20 mouse cellular contexts compared by ENCODE assay signal in genomic region chr4:93675739-93676402, GRCm38 (mm10).
DNase-seq lines count a peak whose midpoint lies in the region; ATAC-seq and TF ChIP-seq lines count a peak whose summit lies in the region.
"Had no signal": no experiment of that assay in that cellular context is flagged by ENCODE, and none has a peak within 500 bp of the region (broad histone marks: within the 10 kb centered on the region; RNA-seq: fewer than 3 reads in every experiment).

No protein-coding gene starts in this region.

- H3K4me1 ChIP-seq in hindbrain, embryonic 12.5 days: no peaks in the 10 kb centered on the region
- H3K4me1 ChIP-seq in midbrain, postnatal 0 days (ENCODE audit: insufficient read depth, low read length): no peaks in the 10 kb centered on the region
- H3K4me1 ChIP-seq: embryonic facial prominence, embryonic 13.5 days; heart, embryonic 12.5 days; limb, embryonic 13.5 days; liver, embryonic 15.5 days had no signal

- H3K9ac ChIP-seq in hindbrain, embryonic 12.5 days: no peak overlapping the region
- no peak overlapping the region for H3K9ac ChIP-seq in midbrain, postnatal 0 days (replicated peaks; ENCODE audit: low read length, poor library complexity, severe bottlenecking)
- H3K9ac ChIP-seq: embryonic facial prominence, embryonic 13.5 days; heart, embryonic 12.5 days; limb, embryonic 13.5 days; liver, embryonic 15.5 days had no signal

- DNase-seq in cerebellum, postnatal 10 days: peak; percentile 57 to 72
- DNase-seq in cerebellum, adult 11 months: no peak
- DNase-seq in layer of hippocampus, postnatal 14 days (ENCODE audit: low spot score in 2 of 2): peak; percentile 7 to 18
- no peak for DNase-seq in layer of hippocampus, adult 9-11 months
- DNase-seq in midbrain, postnatal 0 days (ENCODE audit: low spot score): peak; percentile 70
- DNase-seq in right cerebral cortex, postnatal 10 days (ENCODE audit: low spot score in 2 of 2): no peak
- DNase-seq in thymus, postnatal 25 days: no peak
- DNase-seq: cerebellum, adult 11-12 months; heart, postnatal 36 days; lung, postnatal 10 days; right cerebral cortex, postnatal 25 days; thymus, postnatal 4 days had no signal

- 73% methylated on average over 6 of the region's 6 CpGs for WGBS in hindbrain, embryonic 12.5 days
- WGBS in midbrain, postnatal 0 days: 58% methylated on average over 6 of the region's 6 CpGs

- H3K27ac ChIP-seq in hindbrain, embryonic 12.5 days: no peak overlapping the region
- H3K27ac ChIP-seq in midbrain, postnatal 0 days (ENCODE audit: low read depth, low read length): no peak overlapping the region
- H3K27ac ChIP-seq: embryonic facial prominence, embryonic 13.5 days; limb, embryonic 13.5 days; liver, embryonic 15.5 days had no signal

- no peaks in the 10 kb centered on the region for H3K36me3 ChIP-seq in hindbrain, embryonic 12.5 days
- H3K36me3 ChIP-seq in midbrain, postnatal 0 days (ENCODE audit: insufficient read depth, low read length): no peaks in the 10 kb centered on the region
- H3K36me3 ChIP-seq: embryonic facial prominence, embryonic 13.5 days; G1E; heart, embryonic 12.5 days; limb, embryonic 13.5 days; liver, embryonic 15.5 days had no signal

- ATAC-seq in hindbrain, embryonic 12.5 days (ENCODE audit: low FRiP score): peak; percentile 50; the same call in 1 of the 2 replicates
- ATAC-seq in midbrain, postnatal 0 days (ENCODE audit: low FRiP score): no peak
- ATAC-seq: CD4-positive, CD25-positive, alpha-beta regulatory T cell, adult 4 months; intestine, postnatal 0 days had no signal

- no peaks in the 10 kb centered on the region for H3K9me3 ChIP-seq in hindbrain, embryonic 12.5 days (replicated peaks)
- no peaks in the 10 kb centered on the region for H3K9me3 ChIP-seq in midbrain, postnatal 0 days (ENCODE audit: low read length)
- H3K9me3 ChIP-seq: embryonic facial prominence, embryonic 13.5 days; G1E; heart, embryonic 12.5 days; limb, embryonic 13.5 days; liver, embryonic 15.5 days had no signal

- no peak overlapping the region for H3K4me3 ChIP-seq in hindbrain, embryonic 12.5 days
- H3K4me3 ChIP-seq in midbrain, postnatal 0 days (ENCODE audit: low read depth, low read length): no peak overlapping the region
- H3K4me3 ChIP-seq: embryonic facial prominence, embryonic 13.5 days; heart, embryonic 12.5 days; limb, embryonic 13.5 days; liver, embryonic 15.5 days had no signal

- no peaks in the 10 kb centered on the region for H3K27me3 ChIP-seq in hindbrain, embryonic 12.5 days
- no peaks in the 10 kb centered on the region for H3K27me3 ChIP-seq in midbrain, postnatal 0 days (ENCODE audit: insufficient read depth, low read length)
- H3K27me3 ChIP-seq: embryonic facial prominence, embryonic 13.5 days; heart, embryonic 12.5 days; limb, embryonic 13.5 days; liver, embryonic 15.5 days had no signal

- TF ChIP-seq CTCF in midbrain, postnatal 0 days (IDR thresholded peaks at IDR 0.05): no peak

- no peak overlapping the region for H3K4me2 ChIP-seq in hindbrain, embryonic 12.5 days (replicated peaks)
- H3K4me2 ChIP-seq in midbrain, postnatal 0 days (ENCODE audit: low read depth, low read length, poor library complexity, severe bottlenecking): no peak overlapping the region
- H3K4me2 ChIP-seq: embryonic facial prominence, embryonic 13.5 days; heart, embryonic 12.5 days; limb, embryonic 13.5 days; liver, embryonic 15.5 days had no signal

Comparison
In these comparisons a context has a peak if more than half of its experiments do, and no peak if none do; other contexts are left out.
1. DNase-seq: peak in cerebellum, postnatal 10 days (2 of 2), layer of hippocampus, postnatal 14 days (2 of 2) and midbrain, postnatal 0 days (single experiment); none in cerebellum, adult 11 months (single experiment), layer of hippocampus, adult 9-11 months (single experiment), right cerebral cortex, postnatal 10 days (0 of 2) and thymus, postnatal 25 days (single experiment).